Mouse (Mus musculus) bone marrow macrophage, adult 2 months (primary cell): ENCODE data around the gene Mrvi1.

ENCODE experiments used
- CTCF ChIP-seq: IDR thresholded peaks from 2 replicates; pipeline ENCODE4 v1.5.1; 2012; ENCODE audit warnings: low read depth, mild to moderate bottlenecking, low read length, moderate library complexity
- POLR2A ChIP-seq: IDR thresholded peaks from 2 replicates; pipeline ENCODE4 v1.6.1; 2012; ENCODE audit warnings: mild to moderate bottlenecking, low read depth, low read length, borderline replicate concordance

GRCm38 (mm10) chr7:110891501-110891986, 90.7 kb downstream of the Mrvi1 start:
- TF ChIP-seq POLR2A (no peak), CTCF (no peak)
